Mouse (Mus musculus) hematopoietic stem cell, adult 5-6 weeks (primary cell): ENCODE measurements around the gene Chst3. TPM values are rescaled to one million over a fixed set of nuclear protein-coding genes. Genes with fewer than 3 reads are reported as not detected.
"Not testable (repeated sequence)": the region's sequence is repeated elsewhere in the genome, so short reads cannot be mapped to it uniquely, and the experiment has no call there.

Experiments used
- ATAC-seq, 2 experiments: fragments of 125-278 bp in 1 of 2; replicated peaks in 1 of 2; 2 replicates each; pipeline ENCODE4 v1.8.0; 2016 to 2017; ENCODE audit warnings: inconsistent platforms in 2 of 2, mild to moderate bottlenecking in 2 of 2, moderate number of reproducible peaks in 2 of 2, low read depth in 1 of 2, moderate TSS enrichment in 1 of 2; ENCODE audit not compliant: low FRiP score in 2 of 2, poor library complexity in 2 of 2, severe bottlenecking in 2 of 2, insufficient read depth in 1 of 2, low TSS enrichment in 1 of 2
- total RNA-seq: library from RNA; stranded (forward); fragments of 172-1452, 232-1000 nt; gene quantifications from 2 replicates; pipeline ENCODE4 v1.2.3, GENCODE M21; 2017

Gene Chst3
- total RNA-seq, 1 experiment from 2014 or later, result 0.10 TPM

DNA sequence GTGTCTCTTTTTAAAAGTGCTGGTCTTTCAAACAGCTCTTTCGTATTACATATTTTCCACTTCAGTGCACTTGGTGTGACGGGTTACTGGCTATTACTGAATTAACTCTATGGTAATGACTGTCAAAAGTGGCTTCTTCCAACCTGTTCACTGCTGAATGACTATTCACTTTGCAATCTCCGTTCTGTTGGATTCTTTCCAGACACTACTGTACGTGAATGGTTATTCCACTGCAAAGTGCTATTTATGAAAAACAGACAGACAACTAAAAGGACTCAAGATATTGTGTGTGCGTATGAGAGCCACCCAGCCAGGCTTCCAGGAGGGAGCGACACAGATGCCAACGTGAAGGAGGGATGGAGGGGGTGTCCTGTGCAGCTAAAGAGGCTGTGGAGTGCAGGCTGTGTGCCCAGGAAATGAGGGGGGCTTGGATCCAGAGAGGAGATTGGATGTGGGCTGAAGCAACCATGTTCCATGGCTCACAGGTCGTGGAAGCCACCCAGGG lies 7.5 kb downstream of the Chst3 start:
- no peak for ATAC-seq

DNA sequence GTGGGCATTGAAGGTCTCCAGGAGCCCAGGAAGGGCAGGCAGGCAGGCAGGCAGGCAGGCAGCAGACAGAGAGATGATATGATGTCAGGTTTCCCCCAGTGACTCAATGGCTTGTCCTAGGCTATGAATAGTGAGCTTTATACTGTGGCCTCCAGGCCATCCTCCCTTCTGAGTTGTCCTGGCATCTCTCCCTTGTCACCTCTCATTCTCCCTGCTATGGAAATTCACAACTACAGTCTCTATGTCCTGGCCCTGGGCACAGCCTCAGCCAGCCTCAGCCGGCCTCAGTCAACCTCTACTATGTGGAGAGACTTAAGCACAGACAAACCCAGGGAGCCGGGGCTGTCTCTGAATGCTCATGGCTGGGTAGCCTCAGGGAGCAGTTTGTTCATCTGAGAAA lies 8.6 kb downstream of the Chst3 start:
- ATAC-seq, result no peak

DNA sequence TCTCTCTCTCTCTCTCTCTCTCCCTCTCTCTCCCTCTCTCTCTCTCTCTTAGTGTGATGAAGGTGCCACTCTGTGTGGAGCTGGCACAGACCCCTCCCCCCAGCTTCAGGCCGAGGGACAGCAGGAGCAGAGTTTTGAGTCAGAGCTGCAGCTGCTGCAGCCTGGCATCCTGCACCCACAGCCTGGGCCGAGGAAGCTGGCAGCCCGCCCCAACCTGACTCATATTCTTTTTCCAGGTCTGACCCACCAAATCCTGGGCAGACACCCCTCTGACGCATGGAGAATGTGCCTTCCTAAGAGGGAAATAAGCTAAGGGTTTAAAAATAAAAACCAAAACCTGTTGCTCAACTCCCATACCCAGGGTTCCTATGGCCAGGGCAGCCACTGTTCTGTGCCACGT lies 9.8 kb downstream of the Chst3 start:
- peak; percentile 21 to 33; a peak in 1 of 4 replicates for ATAC-seq

DNA sequence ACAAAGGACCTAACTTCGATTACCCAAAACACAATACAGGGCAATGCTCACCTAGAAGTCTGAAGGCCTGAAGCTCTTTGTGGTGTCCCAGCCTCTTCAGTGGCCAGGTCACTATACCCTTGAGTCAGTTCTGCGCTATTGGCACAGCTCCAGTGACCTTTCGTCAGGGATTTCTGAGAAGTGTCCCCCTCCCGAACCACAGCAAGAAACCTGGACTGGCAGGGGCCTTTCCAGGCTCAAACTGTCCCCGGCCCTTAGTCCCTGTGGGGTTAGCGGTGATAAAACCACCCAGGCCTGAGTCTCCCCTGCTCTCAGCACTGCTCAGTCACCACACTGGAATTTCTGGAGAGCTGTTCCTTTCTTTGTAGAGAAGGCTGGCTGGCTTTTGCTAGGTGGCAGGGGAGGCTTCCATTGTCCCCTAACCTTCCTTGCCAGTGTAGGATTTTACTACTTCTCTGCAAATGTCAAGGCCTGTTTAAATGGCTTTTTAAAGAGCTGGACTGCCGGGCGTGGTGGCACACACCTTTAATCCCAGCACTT lies 11.8 kb downstream of the Chst3 start:
- no peak for ATAC-seq

DNA sequence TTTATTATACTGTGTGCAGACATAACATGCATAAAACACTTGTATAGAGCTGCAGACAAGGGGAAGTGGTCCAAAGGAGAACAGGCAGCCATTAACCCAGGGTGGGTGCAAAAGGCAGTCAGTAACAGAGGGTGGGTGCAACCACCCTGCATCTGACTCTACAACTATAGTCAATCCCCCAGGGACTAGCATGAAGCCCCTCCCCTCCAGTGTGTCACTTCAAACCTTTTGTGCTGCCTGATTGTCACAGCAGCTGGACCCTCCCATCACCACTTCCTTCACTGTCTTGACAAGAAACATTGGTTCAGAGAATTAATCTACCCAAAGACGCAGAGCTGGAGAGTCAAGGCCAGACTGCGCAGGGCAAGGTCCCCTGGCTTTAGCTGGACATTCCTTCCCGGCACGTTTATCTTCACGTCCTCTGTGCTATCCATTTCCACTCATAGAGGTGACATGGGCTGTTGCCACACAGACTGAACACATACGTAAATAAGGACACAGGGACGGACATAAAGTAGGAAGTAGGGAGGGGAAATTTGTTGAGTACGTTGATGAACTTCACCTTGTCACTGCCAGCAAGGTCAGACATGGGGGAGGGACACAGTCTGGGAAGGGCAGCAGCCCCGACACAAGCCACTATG lies 13.3 kb downstream of the Chst3 start:
- no peak for ATAC-seq

GRCm38 (mm10) chr10:60202785-60203184 lies 16.3 kb downstream of the Chst3 start:
- ATAC-seq, result no peak

GRCm38 (mm10) chr10:60200996-60201395 lies 18.1 kb downstream of the Chst3 start:
- no peak for ATAC-seq

DNA sequence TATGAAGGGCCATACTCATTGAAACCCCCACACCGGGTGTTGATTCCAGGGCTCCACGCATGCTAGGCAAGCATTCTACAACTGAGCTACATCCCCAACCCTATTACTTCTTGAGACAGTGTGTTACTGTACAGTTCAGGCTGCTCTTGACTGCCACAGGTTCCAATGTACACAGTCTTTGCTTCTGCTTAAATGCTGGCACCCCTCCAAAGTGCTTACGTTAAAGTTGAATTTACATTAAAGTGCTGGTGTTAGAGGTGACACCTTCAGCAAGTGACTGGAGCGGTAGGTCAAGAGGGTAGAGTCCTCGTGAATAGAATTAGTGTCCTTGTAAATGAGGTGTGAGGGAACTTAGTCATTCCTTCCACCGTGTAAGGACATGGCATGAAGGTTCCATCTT lies 19.7 kb downstream of the Chst3 start:
- no peak for ATAC-seq

DNA sequence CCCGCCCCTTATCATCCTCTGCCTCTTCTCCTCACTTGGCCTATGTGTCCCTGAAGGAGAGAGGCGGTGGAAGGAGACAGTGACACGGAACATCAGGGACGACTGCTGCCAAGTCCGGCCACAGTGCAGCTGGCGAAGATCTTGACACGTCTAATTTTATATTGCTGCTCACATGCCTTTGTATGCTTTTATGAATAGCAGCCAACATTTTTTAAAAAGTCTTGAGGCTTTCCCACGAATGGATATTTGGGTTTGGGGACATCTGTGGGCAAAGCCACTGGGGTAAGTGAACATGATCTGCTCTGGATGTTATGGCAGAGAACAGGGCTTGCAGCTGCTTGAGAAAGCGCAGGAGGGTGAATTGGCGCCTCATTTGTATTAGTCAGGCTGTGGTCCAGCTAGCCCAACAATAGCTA lies 21.6 kb downstream of the Chst3 start:
- no peak for ATAC-seq

DNA sequence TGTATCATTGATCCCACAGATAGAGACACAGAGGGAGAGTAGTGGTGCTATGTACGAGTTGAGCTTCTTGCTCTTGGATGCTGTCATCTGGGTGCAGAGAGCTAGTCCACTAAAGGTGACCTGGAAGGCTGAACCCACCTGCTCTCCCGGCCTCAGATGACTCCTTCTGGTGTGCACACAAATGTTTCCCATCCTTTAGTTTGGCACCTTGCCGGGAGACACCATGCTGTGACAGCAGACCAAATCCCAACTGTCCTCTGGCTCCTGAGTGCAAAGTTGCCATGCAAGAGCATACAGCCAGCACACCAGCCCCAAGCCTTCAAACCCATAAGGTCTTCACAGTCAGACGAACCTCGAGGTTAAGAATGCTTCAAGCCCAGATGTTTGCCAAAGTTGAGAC lies 22.1 kb downstream of the Chst3 start:
- ATAC-seq, result no peak

DNA sequence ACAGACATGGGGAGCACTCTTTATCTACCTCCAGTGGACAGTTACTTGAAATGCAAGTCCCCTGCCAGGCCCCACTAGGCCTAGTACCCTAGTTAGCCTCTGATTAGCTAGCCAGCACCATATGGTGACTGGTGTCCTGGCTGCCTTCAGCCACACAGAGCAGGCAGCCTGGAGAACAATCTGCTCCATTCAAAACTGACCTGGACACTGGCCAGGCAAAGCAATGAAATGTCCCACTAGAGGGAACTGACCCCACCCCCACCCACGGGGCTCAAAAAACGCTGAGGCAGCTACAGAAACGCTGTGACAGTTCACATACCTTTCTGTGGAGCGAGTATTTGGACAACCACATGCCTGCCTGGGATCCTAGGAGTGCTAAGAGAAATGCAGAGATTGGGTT lies 24.0 kb downstream of the Chst3 start:
- ATAC-seq, result no peak

DNA sequence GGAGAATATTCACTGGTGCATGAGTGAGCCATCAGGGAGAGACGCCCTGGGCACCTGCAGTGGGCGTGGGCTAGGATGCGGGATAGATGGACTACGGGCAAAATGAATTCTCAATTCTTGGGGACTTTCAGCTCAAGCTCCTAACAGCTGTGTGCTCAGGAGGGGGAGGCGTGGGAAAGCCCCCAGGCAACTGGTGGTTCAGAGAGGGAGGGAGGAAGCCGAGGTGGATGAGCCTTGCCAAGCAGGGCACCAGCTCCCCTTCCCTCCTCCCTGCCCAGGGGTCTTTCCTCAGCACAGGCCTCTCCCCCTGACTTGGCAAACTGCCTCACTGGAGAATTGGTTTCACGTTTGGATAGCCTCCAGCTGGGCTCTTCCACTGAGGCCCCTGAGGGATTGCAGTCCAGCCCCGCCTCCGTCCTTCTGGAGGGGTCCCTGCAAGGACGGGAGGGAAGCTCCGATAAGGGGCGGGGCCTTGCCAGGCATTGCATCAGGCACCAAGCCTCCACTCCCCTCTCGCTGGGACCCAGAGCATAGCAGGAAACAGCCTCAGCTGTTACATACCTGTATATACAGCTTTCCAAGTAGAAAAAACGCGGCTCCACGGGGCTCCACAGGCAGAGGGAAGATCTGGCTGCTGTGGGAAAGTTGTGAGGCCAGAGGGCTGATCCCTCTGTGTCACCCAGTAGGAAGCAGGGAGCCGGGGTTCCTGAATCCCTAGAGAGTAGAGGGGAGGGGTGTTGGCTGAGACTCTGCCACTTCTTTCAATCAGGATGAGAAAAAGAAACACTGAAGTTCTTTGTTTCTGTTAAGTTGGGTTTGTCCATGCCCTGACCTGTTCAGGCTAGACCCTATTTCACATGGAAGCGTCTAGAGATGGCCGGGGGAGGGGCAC lies 25.3 kb downstream of the Chst3 start:
- ATAC-seq, result peak; percentile 39 to 43

DNA sequence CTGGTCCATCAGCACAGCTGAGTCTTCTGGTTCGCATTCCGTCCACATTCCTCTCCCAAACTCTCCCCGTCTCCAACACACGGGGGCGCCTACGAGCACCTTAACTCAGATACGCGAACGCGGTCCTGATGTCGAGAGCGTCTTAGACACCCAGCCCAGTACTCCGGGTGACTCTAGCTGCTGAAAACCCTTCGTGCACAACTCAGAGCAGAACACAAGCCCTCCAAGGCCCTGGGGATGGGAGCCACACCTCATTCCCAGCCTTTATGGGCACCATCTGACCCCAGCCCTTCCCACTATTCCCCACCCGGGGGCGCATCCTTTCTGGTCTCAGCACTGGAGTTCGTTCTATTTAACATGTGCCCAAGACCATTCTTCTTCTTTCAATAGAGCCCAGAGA lies 27.3 kb downstream of the Chst3 start:
- ATAC-seq, result peak; percentile 60 to 81; a peak in 3 of 4 replicates

- no peak for ATAC-seq
Measured at GRCm38 (mm10) chr10:60189534-60190186, 29.4 kb downstream of the Chst3 start.

- ATAC-seq, result peak in 1 of 2 experiments; percentile 42; a peak in 1 of 4 replicates
Measured at GRCm38 (mm10) chr10:60186191-60186945, 32.7 kb downstream of the Chst3 start.

DNA sequence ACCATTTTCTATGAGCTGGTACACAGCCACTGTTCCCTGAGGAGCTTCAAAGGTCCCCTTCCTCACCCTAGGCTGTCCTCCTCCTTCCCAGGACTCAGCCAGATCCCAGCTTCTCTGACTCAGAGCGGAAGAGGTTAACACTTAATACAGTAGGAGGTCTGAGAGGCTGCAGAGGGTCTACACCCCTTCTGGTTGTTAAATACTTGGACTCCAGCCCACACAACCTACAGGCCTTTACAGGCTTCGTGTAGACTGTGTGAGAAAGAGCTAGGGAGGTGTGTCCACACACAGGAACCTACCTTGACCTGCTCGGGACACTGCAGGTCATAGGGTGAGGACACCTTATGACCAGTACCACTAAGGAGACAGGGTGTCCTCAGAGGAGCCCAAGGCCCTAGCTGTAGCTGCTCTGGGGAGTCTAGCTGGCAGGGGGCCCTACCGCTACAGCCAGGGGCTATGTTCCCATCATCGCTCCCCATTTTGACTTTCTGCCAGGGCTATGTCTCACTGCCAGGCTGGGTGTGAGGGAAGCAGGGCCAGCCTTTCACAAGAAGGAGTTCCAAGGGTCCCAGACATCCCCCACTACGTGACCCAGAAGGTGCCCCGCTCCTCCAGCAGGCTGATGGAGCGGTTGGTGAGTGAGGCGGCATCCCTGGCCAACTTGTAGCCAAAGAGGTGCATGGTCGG lies 33.9 kb downstream of the Chst3 start:
- no peak for ATAC-seq

DNA sequence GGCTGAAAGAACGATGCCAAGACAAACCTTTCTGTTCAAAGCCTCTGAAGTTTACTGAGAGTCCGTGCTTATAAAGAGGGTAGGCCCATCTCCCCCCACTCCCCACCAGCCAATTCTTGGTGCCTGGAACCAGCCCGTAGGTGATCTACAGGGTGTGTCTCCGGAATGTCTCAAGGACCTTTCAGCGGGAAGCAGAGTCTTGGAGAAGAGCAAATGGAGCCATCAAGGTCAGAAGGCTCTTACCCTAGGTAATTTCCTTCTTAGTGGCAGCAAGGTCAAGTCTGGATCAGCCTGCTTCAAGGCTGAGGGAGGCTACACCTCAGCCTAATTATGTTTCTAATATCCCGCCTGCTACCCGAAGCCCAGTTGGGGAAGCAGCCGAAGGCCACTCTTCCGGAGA lies 43.8 kb downstream of the Chst3 start:
- ATAC-seq, result not testable (repeated sequence)
